Mouse (Mus musculus) MEL (cell line): ENCODE measurements around the gene Yipf1. TPM values are rescaled to one million over a fixed set of nuclear protein-coding genes. Genes with fewer than 3 reads are reported as not detected.

Experiments
- DNase-seq: peaks from one replicate; pipeline ENCODE4 v3.0.0; 2011; ENCODE audit warnings: low read depth, low spot score
- H3K27ac ChIP-seq: 2 replicates; pipeline ENCODE4 v1.5.1; 2012; ENCODE audit warnings: low read depth, mild to moderate bottlenecking, control low read depth, low read length, moderate library complexity; ENCODE audit not compliant: control insufficient read depth
- H3K27me3 ChIP-seq, 2 experiments: fragments of 150-350 bp in 1 of 2; sonication (generic) in 1 of 2; 2 replicates each; pipeline ENCODE4 v1.6.1; 2012; ENCODE audit warnings: low read length in 2 of 2, mild to moderate bottlenecking in 2 of 2, improper control_type of control experiment in 1 of 2, moderate library complexity in 1 of 2; ENCODE audit not compliant: insufficient read depth in 2 of 2, control insufficient read depth in 1 of 2
- H3K36me3 ChIP-seq, 2 experiments: 2 replicates each; pipeline ENCODE4 v1.6.1; 2012 to 2014; ENCODE audit warnings: low read length in 2 of 2, improper control_type of control experiment in 1 of 2, inconsistent platforms in 1 of 2, mild to moderate bottlenecking in 1 of 2; ENCODE audit not compliant: insufficient read depth in 2 of 2, control insufficient read depth in 1 of 2
- H3K4me1 ChIP-seq, 2 experiments: fragments of 150-350 bp in 1 of 2; sonication (generic) in 1 of 2; 2 replicates each; pipeline ENCODE4 v1.6.1; 2012; ENCODE audit warnings: low read length in 2 of 2, improper control_type of control experiment in 1 of 2, mild to moderate bottlenecking in 1 of 2; ENCODE audit not compliant: insufficient read depth in 2 of 2, control insufficient read depth in 1 of 2
- H3K4me3 ChIP-seq, 2 experiments: fragments of 150-350 bp in 1 of 2; sonication (generic) in 1 of 2; 2 replicates each; pipeline ENCODE4 v1.5.1; 2012; ENCODE audit warnings: low read depth in 2 of 2, low read length in 2 of 2, mild to moderate bottlenecking in 2 of 2, moderate library complexity in 2 of 2, control low read depth in 1 of 2, improper control_type of control experiment in 1 of 2; ENCODE audit not compliant: control insufficient read depth in 1 of 2, insufficient read depth in 1 of 2
- H3K79me2 ChIP-seq: 2 replicates; pipeline ENCODE4 v1.6.1; 2012; ENCODE audit warnings: mild to moderate bottlenecking, low read length, moderate library complexity; ENCODE audit not compliant: control insufficient read depth, poor library complexity, insufficient read depth
- H3K9ac ChIP-seq: 2 replicates; pipeline ENCODE4 v1.6.1; 2012; ENCODE audit warnings: low read depth, mild to moderate bottlenecking, control low read depth, low read length, moderate library complexity; ENCODE audit not compliant: control insufficient read depth, poor library complexity, severe bottlenecking
- H3K9me3 ChIP-seq: fragments of 150-350 bp; sonication (generic); replicated peaks from 2 replicates; pipeline ENCODE4 v1.6.1; 2012; ENCODE audit warnings: mild to moderate bottlenecking, low read length, improper control_type of control experiment, moderate library complexity; ENCODE audit not compliant: insufficient read depth
- CHD1 ChIP-seq: IDR thresholded peaks from 2 replicates; pipeline ENCODE4 v1.6.1; 2012; ENCODE audit warnings: low read depth, mild to moderate bottlenecking, inconsistent platforms, low read length, improper control_type of control experiment
- CHD2 ChIP-seq: IDR thresholded peaks from 2 replicates; pipeline ENCODE4 v1.6.1; 2011; ENCODE audit warnings: low read length, improper control_type of control experiment
- E2F4 ChIP-seq: IDR thresholded peaks from 2 replicates; pipeline ENCODE4 v1.6.1; 2011; ENCODE audit warnings: low read depth, low read length, improper control_type of control experiment, borderline replicate concordance
- EP300 ChIP-seq, 2 experiments: IDR thresholded peaks; 2 replicates each; pipeline ENCODE4 v1.6.1; 2011; ENCODE audit warnings: improper control_type of control experiment in 2 of 2, low read length in 2 of 2, low read depth in 1 of 2, mild to moderate bottlenecking in 1 of 2
- ETS1 ChIP-seq: IDR thresholded peaks from 2 replicates; pipeline ENCODE4 v1.6.1; 2012; ENCODE audit warnings: low read depth, mild to moderate bottlenecking, inconsistent platforms, low read length, improper control_type of control experiment, moderate library complexity
- GABPA ChIP-seq: IDR thresholded peaks from 2 replicates; pipeline ENCODE4 v1.6.1; 2012; ENCODE audit warnings: low read depth, mild to moderate bottlenecking, inconsistent platforms, low read length, improper control_type of control experiment, moderate library complexity
- GATA1 ChIP-seq: IDR thresholded peaks from 2 replicates; pipeline ENCODE4 v1.6.1; 2011; ENCODE audit warnings: low read depth, low read length, improper control_type of control experiment
- HCFC1 ChIP-seq: IDR thresholded peaks from 2 replicates; pipeline ENCODE4 v1.6.1; 2012; ENCODE audit warnings: low read depth, mild to moderate bottlenecking, inconsistent platforms, low read length, improper control_type of control experiment, moderate library complexity
- MAFK ChIP-seq: IDR thresholded peaks from 2 replicates; pipeline ENCODE4 v1.6.1; 2011; ENCODE audit warnings: low read depth, mild to moderate bottlenecking, low read length, improper control_type of control experiment, borderline replicate concordance
- MAX ChIP-seq: IDR thresholded peaks from 2 replicates; pipeline ENCODE4 v1.6.1; 2011; ENCODE audit warnings: low read length, improper control_type of control experiment
- MXI1 ChIP-seq: IDR thresholded peaks from 2 replicates; pipeline ENCODE4 v1.6.1; 2011; ENCODE audit warnings: mild to moderate bottlenecking, low read depth, low read length, improper control_type of control experiment
- MYB ChIP-seq: IDR thresholded peaks from 2 replicates; pipeline ENCODE4 v1.6.1; 2011; ENCODE audit warnings: mild to moderate bottlenecking, low read depth, low read length, improper control_type of control experiment
- MYC ChIP-seq: IDR thresholded peaks from 2 replicates; pipeline ENCODE4 v1.6.1; 2011; ENCODE audit warnings: low read depth, mild to moderate bottlenecking, low read length, improper control_type of control experiment, moderate library complexity
- NELFE ChIP-seq: IDR thresholded peaks from 2 replicates; pipeline ENCODE4 v1.6.1; 2011; ENCODE audit warnings: low read depth, low read length, improper control_type of control experiment
- NRF1 ChIP-seq: IDR thresholded peaks from 2 replicates; pipeline ENCODE4 v1.6.1; 2014; ENCODE audit warnings: low read depth, mild to moderate bottlenecking, inconsistent platforms, low read length, improper control_type of control experiment, moderate library complexity; ENCODE audit not compliant: poor library complexity, insufficient read depth, severe bottlenecking
- POLR2A ChIP-seq, 2 experiments: IDR thresholded peaks; 2 replicates each; pipeline ENCODE4 v1.6.1; 2011 to 2012; ENCODE audit warnings: low read length in 2 of 2, mild to moderate bottlenecking in 2 of 2, control low read depth in 1 of 2, improper control_type of control experiment in 1 of 2, low read depth in 1 of 2, moderate library complexity in 1 of 2; ENCODE audit not compliant: control insufficient read depth in 1 of 2, insufficient read depth in 1 of 2, poor library complexity in 1 of 2
- POLR2AphosphoS2 ChIP-seq: IDR thresholded peaks from 2 replicates; pipeline ENCODE4 v1.6.1; 2011; ENCODE audit warnings: low read length, improper control_type of control experiment
- POLR2AphosphoS5 ChIP-seq: IDR thresholded peaks from 2 replicates; pipeline ENCODE4 v1.6.1; 2012; ENCODE audit warnings: low read depth, borderline replicate concordance, mild to moderate bottlenecking, inconsistent platforms, low read length, moderate library complexity, mixed read lengths
- RAD21 ChIP-seq: IDR thresholded peaks from 2 replicates; pipeline ENCODE4 v1.6.1; 2011; ENCODE audit warnings: mild to moderate bottlenecking, low read depth, low read length, improper control_type of control experiment
- RCOR1 ChIP-seq: IDR thresholded peaks from 2 replicates; pipeline ENCODE4 v1.6.1; 2012; ENCODE audit warnings: low read depth, mild to moderate bottlenecking, inconsistent platforms, low read length, improper control_type of control experiment
- SIN3A ChIP-seq: IDR thresholded peaks from 2 replicates; pipeline ENCODE4 v1.6.1; 2012; ENCODE audit warnings: low read length, improper control_type of control experiment, inconsistent platforms
- SMC3 ChIP-seq: IDR thresholded peaks from 2 replicates; pipeline ENCODE4 v1.6.1; 2011; ENCODE audit warnings: low read depth, low read length, improper control_type of control experiment
- TAL1 ChIP-seq: IDR thresholded peaks from 2 replicates; pipeline ENCODE4 v1.6.1; 2012; ENCODE audit warnings: mild to moderate bottlenecking, inconsistent platforms, low read length, moderate library complexity, mixed read lengths
- TBP ChIP-seq: IDR thresholded peaks from 2 replicates; pipeline ENCODE4 v1.8.0; 2011; ENCODE audit warnings: low read depth, low read length, improper control_type of control experiment
- TCF12 ChIP-seq: IDR thresholded peaks from 2 replicates; pipeline ENCODE4 v1.6.1; 2014; ENCODE audit warnings: low read depth, mild to moderate bottlenecking, inconsistent platforms, low read length, improper control_type of control experiment, moderate library complexity
- UBTF ChIP-seq: IDR thresholded peaks from 2 replicates; pipeline ENCODE4 v1.6.1; 2012; ENCODE audit warnings: low read depth, mild to moderate bottlenecking, inconsistent platforms, low read length, improper control_type of control experiment, moderate library complexity, borderline replicate concordance; ENCODE audit not compliant: insufficient read depth
- USF1 ChIP-seq: IDR thresholded peaks from 2 replicates; pipeline ENCODE4 v1.6.1; 2014; ENCODE audit warnings: low read depth, mild to moderate bottlenecking, inconsistent platforms, low read length, improper control_type of control experiment, moderate library complexity
- ZC3H11A ChIP-seq: IDR thresholded peaks from 2 replicates; pipeline ENCODE4 v1.6.1; 2012; ENCODE audit warnings: low read depth, mild to moderate bottlenecking, inconsistent platforms, low read length, improper control_type of control experiment
- ZMIZ1 ChIP-seq: IDR thresholded peaks from 2 replicates; pipeline ENCODE4 v1.6.1; 2012; ENCODE audit warnings: low read depth, mild to moderate bottlenecking, inconsistent platforms, low read length, improper control_type of control experiment, moderate library complexity
- polyA plus RNA-seq, 2 experiments: library from polyadenylated mRNA; stranded (reverse) in 1 of 2; unstranded in 1 of 2; fragments of >175 nt in 1 of 2; fragments of >200 nt in 1 of 2; gene quantifications; 2 replicates each; pipeline versions ENCODE4 v1.2.1 to v1.2.4; 2012; ENCODE audit warnings: low replicate concordance in 2 of 2, low read depth in 1 of 2; ENCODE audit not compliant: insufficient read length in 2 of 2, insufficient read depth in 1 of 2, missing spikeins in 1 of 2
- total RNA-seq: library from RNA; depleted of rRNA; stranded (reverse); fragments of 300-350 nt; gene quantifications from 2 replicates; pipeline ENCODE4 v1.2.3, GENCODE M21; 2012

Gene Yipf1
- total and polyA plus RNA-seq, 3 experiments, result 40.6 to 549 (median 43.5) TPM

DNA sequence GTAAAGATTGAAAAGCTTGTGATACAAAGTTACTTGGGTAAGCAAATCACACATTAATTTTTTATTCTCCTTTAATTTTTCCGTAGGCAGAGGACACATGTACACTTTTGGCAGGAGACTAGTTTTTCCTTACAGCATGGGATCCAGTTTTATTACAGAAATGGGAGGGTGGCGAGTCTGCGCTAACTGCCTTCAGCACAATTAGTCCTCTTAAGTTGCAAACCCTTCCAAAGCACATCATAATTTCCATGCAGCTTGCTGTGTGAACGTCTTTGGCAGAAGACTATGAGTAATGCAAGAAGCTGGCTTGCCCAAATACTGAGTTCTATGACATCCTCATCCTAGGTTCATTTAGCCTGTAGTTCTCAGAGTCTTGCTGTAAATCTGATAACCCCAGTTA, 40.5 kb upstream of the Yipf1 start:
- no peak for DNase-seq
- H3K9ac ChIP-seq, result no peak overlapping the region
- no peak for TF ChIP-seq RCOR1
- no peak for TF ChIP-seq E2F4
- no peak for TF ChIP-seq HCFC1
- no peak for TF ChIP-seq TAL1
- TF ChIP-seq GATA1, result no peak
- TF ChIP-seq MYB, result no peak
- no peak for TF ChIP-seq SMC3
- no peak for TF ChIP-seq NRF1
- TF ChIP-seq UBTF, result no peak
- no peak for TF ChIP-seq SIN3A
- no peak for TF ChIP-seq CHD1
- no peak for TF ChIP-seq TCF12
- TF ChIP-seq POLR2AphosphoS2, result no peak
- no peak for TF ChIP-seq POLR2AphosphoS5
- no peak for TF ChIP-seq MAX
- TF ChIP-seq ZMIZ1, result no peak
- TF ChIP-seq TBP, result no peak

DNA sequence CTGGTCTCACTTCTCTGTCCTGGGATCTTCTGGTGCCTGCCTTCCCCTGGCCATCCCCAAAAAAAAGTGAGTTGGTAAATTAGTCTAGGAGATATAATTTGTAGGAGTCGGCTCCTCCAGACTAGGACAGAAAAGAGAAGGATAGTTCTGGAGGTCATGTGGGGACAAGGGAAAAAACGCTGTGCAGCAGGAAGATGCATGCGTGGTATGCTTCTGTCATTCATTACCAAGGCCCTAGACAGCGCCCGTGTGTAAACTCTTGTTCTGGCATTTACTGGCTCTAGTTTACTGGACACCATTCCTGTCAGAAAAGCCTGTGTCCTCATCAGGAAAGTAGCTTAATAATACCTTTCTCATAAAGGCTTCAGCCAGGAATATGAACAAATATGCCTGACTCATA, 39.7 kb upstream of the Yipf1 start:
- Histone ChIP-seq H3K79me2 (no peaks in the 10 kb centered on the region), H3K9me3 (no peaks in the 10 kb centered on the region)

More for the DNA sequence above, 40.5 kb upstream of the Yipf1 start:
- H3K36me3 ChIP-seq, result no peaks in the 10 kb centered on the region
- H3K79me2 ChIP-seq, result no peaks in the 10 kb centered on the region
- H3K27me3 ChIP-seq, result no peaks in the 10 kb centered on the region
- no peaks in the 10 kb centered on the region for H3K4me1 ChIP-seq
- H3K27ac ChIP-seq, result no peak overlapping the region
- H3K9me3 ChIP-seq, result no peaks in the 10 kb centered on the region
- no peak overlapping the region for H3K4me3 ChIP-seq

More for the DNA sequence above, 39.7 kb upstream of the Yipf1 start:
- Histone ChIP-seq H3K36me3 (no peaks in the 10 kb centered on the region), H3K4me1 (no peaks in the 10 kb centered on the region), H3K27ac (no peak overlapping the region), H3K4me3 (no peak overlapping the region), H3K27me3 (no peaks in the 10 kb centered on the region), H3K9ac (no peak overlapping the region)
- no peak for DNase-seq
- no peak for TF ChIP-seq MXI1
- TF ChIP-seq ETS1, result no peak
- TF ChIP-seq SIN3A, result no peak
- no peak for TF ChIP-seq ZC3H11A
- no peak for TF ChIP-seq MAFK
- TF ChIP-seq RAD21, result no peak
- no peak for TF ChIP-seq ZMIZ1
- TF ChIP-seq TCF12, result no peak
- no peak for TF ChIP-seq POLR2A (IDR thresholded peaks at IDR 0.05; ENCODE audit: control insufficient read depth in 1 of 2, insufficient read depth in 1 of 2, low read depth in 1 of 2, low read length in 2 of 2, poor library complexity in 1 of 2)
- TF ChIP-seq CHD2, result no peak
- no peak for TF ChIP-seq MYC
- no peak for TF ChIP-seq SMC3
- TF ChIP-seq NELFE, result no peak
- no peak for TF ChIP-seq EP300 (IDR thresholded peaks at IDR 0.05; ENCODE audit: low read depth in 1 of 2, low read length in 2 of 2)
- no peak for TF ChIP-seq USF1
- TF ChIP-seq POLR2AphosphoS2, result no peak
- no peak for TF ChIP-seq CHD1
- no peak for TF ChIP-seq GABPA
